Mouse (Mus musculus) CH12.LX (cell line): ENCODE measurements around the gene Fat3. TPM values are rescaled to one million over a fixed set of nuclear protein-coding genes. Genes with fewer than 3 reads are reported as not detected.

Experiments
- DNase-seq: peaks from one replicate; pipeline ENCODE4 v3.0.0-alpha.2; 2013; ENCODE audit errors: extremely low read depth
- H3K27ac ChIP-seq: 2 replicates; pipeline ENCODE4 v1.5.1; 2012; ENCODE audit warnings: low read depth, mild to moderate bottlenecking, control low read depth, moderate library complexity; ENCODE audit not compliant: insufficient read depth
- H3K27me3 ChIP-seq: replicated peaks from 2 replicates; pipeline ENCODE3; 2012; ENCODE audit warnings: inconsistent platforms
- H3K36me3 ChIP-seq, 2 experiments: replicated peaks in 1 of 2; 2 replicates each; pipeline versions ENCODE3 to v1.6.1; 2012; ENCODE audit warnings: inconsistent platforms in 1 of 2, low read length in 1 of 2, mild to moderate bottlenecking in 1 of 2, mixed read lengths in 1 of 2, moderate library complexity in 1 of 2; ENCODE audit not compliant: control insufficient read depth in 1 of 2, insufficient read depth in 1 of 2
- H3K4me1 ChIP-seq, 2 experiments: 2 replicates each; pipeline ENCODE4 v1.6.1; 2012; ENCODE audit warnings: inconsistent platforms in 1 of 2, moderate library complexity in 1 of 2; ENCODE audit not compliant: insufficient read depth in 2 of 2, control insufficient read depth in 1 of 2
- H3K4me2 ChIP-seq: 2 replicates; pipeline ENCODE4 v1.6.1; 2012; ENCODE audit warnings: low read depth, mild to moderate bottlenecking, control low read depth; ENCODE audit not compliant: poor library complexity, insufficient read depth, severe bottlenecking
- H3K4me3 ChIP-seq, 3 experiments: fragments of 150-350 bp in 1 of 3; sonication (generic) in 1 of 3; replicated peaks in 1 of 3; 2 replicates each; pipeline versions ENCODE3 to v1.5.1; 2011 to 2012; ENCODE audit warnings: low read depth in 2 of 3, low read length in 2 of 3, mild to moderate bottlenecking in 2 of 3, moderate library complexity in 2 of 3, control low read depth in 1 of 3, improper control_type of control experiment in 1 of 3, inconsistent platforms in 1 of 3, mixed read lengths in 1 of 3; ENCODE audit not compliant: poor library complexity in 1 of 3
- H3K79me2 ChIP-seq: replicated peaks from 2 replicates; pipeline ENCODE4 v1.6.1; 2012; ENCODE audit warnings: mild to moderate bottlenecking, moderate library complexity; ENCODE audit not compliant: control insufficient read depth, poor library complexity, insufficient read depth, severe bottlenecking; ENCODE audit errors: extremely low read depth
- H3K9ac ChIP-seq: 2 replicates; pipeline ENCODE4 v1.6.1; 2012; ENCODE audit warnings: low read depth, mild to moderate bottlenecking, control low read depth, moderate library complexity; ENCODE audit not compliant: insufficient read depth
- H3K9me3 ChIP-seq: replicated peaks from 2 replicates; pipeline ENCODE3; 2012; ENCODE audit warnings: low read length, inconsistent platforms, mixed read lengths
- BHLHE40 ChIP-seq: IDR thresholded peaks from 2 replicates; pipeline ENCODE4 v1.6.1; 2011; ENCODE audit warnings: mild to moderate bottlenecking, low read depth, low read length, improper control_type of control experiment
- CTCF ChIP-seq, 2 experiments: IDR thresholded peaks in 1 of 2; conservative IDR thresholded peaks in 1 of 2; 2 replicates each; pipeline ENCODE4 v1.5.1; 2011 to 2012; ENCODE audit warnings: low read depth in 2 of 2, low read length in 2 of 2, improper control_type of control experiment in 1 of 2, inconsistent platforms in 1 of 2, mild to moderate bottlenecking in 1 of 2, moderate library complexity in 1 of 2
- E2F4 ChIP-seq: IDR thresholded peaks from 2 replicates; pipeline ENCODE4 v1.6.1; 2011; ENCODE audit warnings: low read depth, low read length, improper control_type of control experiment; ENCODE audit not compliant: insufficient replicate concordance
- ELF1 ChIP-seq: IDR thresholded peaks from 2 replicates; pipeline ENCODE4 v1.6.1; 2014; ENCODE audit warnings: low read depth, mild to moderate bottlenecking, inconsistent platforms, low read length, improper control_type of control experiment
- EP300 ChIP-seq: IDR thresholded peaks from 2 replicates; pipeline ENCODE4 v1.6.1; 2011; ENCODE audit warnings: low read length, improper control_type of control experiment
- GABPA ChIP-seq: IDR thresholded peaks from 2 replicates; pipeline ENCODE4 v1.6.1; 2012; ENCODE audit warnings: low read depth, low read length, improper control_type of control experiment, inconsistent platforms; ENCODE audit not compliant: insufficient replicate concordance
- IRF4 ChIP-seq: IDR thresholded peaks from 2 replicates; pipeline ENCODE4 v1.6.1; 2014; ENCODE audit warnings: low read depth, mild to moderate bottlenecking, inconsistent platforms, low read length, improper control_type of control experiment
- MAX ChIP-seq: IDR thresholded peaks from 2 replicates; pipeline ENCODE4 v1.6.1; 2011; ENCODE audit warnings: low read length, improper control_type of control experiment
- MAZ ChIP-seq: IDR thresholded peaks from 2 replicates; pipeline ENCODE4 v1.6.1; 2012; ENCODE audit warnings: low read depth, mild to moderate bottlenecking, inconsistent platforms, low read length, improper control_type of control experiment, moderate library complexity
- NELFE ChIP-seq: IDR thresholded peaks from 2 replicates; pipeline ENCODE4 v1.6.1; 2011; ENCODE audit warnings: low read depth, low read length, improper control_type of control experiment
- PAX5 ChIP-seq: IDR thresholded peaks from 2 replicates; pipeline ENCODE4 v1.6.1; 2012; ENCODE audit warnings: low read length, inconsistent platforms, mixed read lengths
- POLR2A ChIP-seq: IDR thresholded peaks from 2 replicates; pipeline ENCODE4 v1.6.1; 2011; ENCODE audit warnings: low read depth, mild to moderate bottlenecking, improper control_type of control experiment, low read length
- POLR2AphosphoS2 ChIP-seq: IDR thresholded peaks from 2 replicates; pipeline ENCODE4 v1.6.1; 2011; ENCODE audit warnings: low read depth, low read length, improper control_type of control experiment
- RAD21 ChIP-seq: IDR thresholded peaks from 2 replicates; pipeline ENCODE4 v1.6.1; 2011; ENCODE audit warnings: low read depth, mild to moderate bottlenecking, low read length, improper control_type of control experiment, moderate library complexity
- RCOR1 ChIP-seq: conservative IDR thresholded peaks from 2 replicates; pipeline ENCODE4 v1.6.1; 2012; ENCODE audit warnings: low read depth, mild to moderate bottlenecking, inconsistent platforms, low read length, improper control_type of control experiment
- SIN3A ChIP-seq: IDR thresholded peaks from 2 replicates; pipeline ENCODE4 v1.6.1; 2012; ENCODE audit warnings: low read length, improper control_type of control experiment, inconsistent platforms
- SMC3 ChIP-seq: IDR thresholded peaks from 2 replicates; pipeline ENCODE4 v1.6.1; 2011; ENCODE audit warnings: low read depth, low read length, improper control_type of control experiment
- UBTF ChIP-seq: IDR thresholded peaks from 2 replicates; pipeline ENCODE4 v1.6.1; 2012; ENCODE audit warnings: low read depth, mild to moderate bottlenecking, inconsistent platforms, low read length, improper control_type of control experiment, moderate library complexity
- USF1 ChIP-seq: IDR thresholded peaks from 2 replicates; pipeline ENCODE4 v1.6.1; 2014; ENCODE audit warnings: low read depth, mild to moderate bottlenecking, inconsistent platforms, low read length, improper control_type of control experiment
- ZMIZ1 ChIP-seq: IDR thresholded peaks from 2 replicates; pipeline ENCODE4 v1.6.1; 2012; ENCODE audit warnings: low read depth, mild to moderate bottlenecking, inconsistent platforms, low read length, improper control_type of control experiment
- ZNF384 ChIP-seq: IDR thresholded peaks from 2 replicates; pipeline ENCODE4 v1.6.1; 2012; ENCODE audit warnings: low read depth, low read length, improper control_type of control experiment, inconsistent platforms
- dilution Hi-C: fragments of 300-500 bp; cut with MboI; formaldehyde crosslinking; loops from 2 replicates; pipeline ENCODE4 v1.14.3; 2020; ENCODE audit warnings: low sequenced_read_pairs; ENCODE audit not compliant: extremely low pct_unique_long_range_greater_than_20kb, extremely low pct_ligation_motif_present
- in situ Hi-C: fragments of 300-500 bp; cut with MboI; formaldehyde crosslinking; loops from 3 replicates; pipeline ENCODE4 v1.14.3; 2019; ENCODE audit warnings: low sequenced_read_pairs, low pct_ligation_motif_present, low pct_unique_long_range_greater_than_20kb, mixed read lengths
- polyA plus RNA-seq: library from polyadenylated mRNA; unstranded; fragments of >175 nt; gene quantifications from 2 replicates; pipeline ENCODE4 v1.2.1, GENCODE M21; 2012; ENCODE audit warnings: low read depth; ENCODE audit not compliant: insufficient read length
- total RNA-seq, 2 experiments: library from RNA; depleted of rRNA; stranded (reverse); fragments of 300-350 nt in 1 of 2; fragments of >200 nt in 1 of 2; gene quantifications; 2 replicates each; pipeline ENCODE4 v1.2.3; 2012 to 2014

The Fat3 gene
- total and polyA plus RNA-seq, 3 experiments: 0.03 to 0.07 TPM; not detected in 1

- Histone ChIP-seq H3K9me3 (no peaks in the 10 kb centered on the region), H3K79me2 (no peaks in the 10 kb centered on the region), H3K27me3 (no peaks in the 10 kb centered on the region), H3K4me3 (no peak overlapping the region), H3K36me3 (no peaks in the 10 kb centered on the region), H3K4me2 (no peak overlapping the region), H3K4me1 (peaks cover 0 to 3% of the 10 kb centered on the region in 2 experiments; a peak in 1 of 4 replicates), H3K27ac (no peak overlapping the region), H3K9ac (no peak overlapping the region)
- TF ChIP-seq SMC3 (no peak), RCOR1 (no peak), CTCF (conservative IDR thresholded peaks at IDR 0.05 in 1 of 2, IDR thresholded peaks at IDR 0.05 in 1 of 2; ENCODE audit: low read depth in 2 of 2, low read length in 2 of 2) (no peak), POLR2AphosphoS2 (no peak), SIN3A (no peak), PAX5 (no peak), NELFE (no peak), USF1 (no peak), IRF4 (no peak), ZMIZ1 (no peak), BHLHE40 (no peak), MAX (no peak), MAZ (no peak)
- in situ Hi-C loops (no loop called here), dilution Hi-C loops (no loop called here)
- DNase-seq: no peak
Observed at GRCm38 (mm10) chr9:16402815-16403214, 98.3 kb downstream of the Fat3 start.

GRCm38 (mm10) chr9:16398734-16399686 lies 102.1 kb downstream of the Fat3 start:
- Histone ChIP-seq H3K4me2 (no peak overlapping the region), H3K27me3 (no peaks in the 10 kb centered on the region), H3K9ac (no peak overlapping the region), H3K4me1 (no peaks in the 10 kb centered on the region), H3K9me3 (no peaks in the 10 kb centered on the region), H3K79me2 (no peaks in the 10 kb centered on the region), H3K4me3 (no peak overlapping the region), H3K36me3 (no peaks in the 10 kb centered on the region), H3K27ac (no peak overlapping the region)
- DNase-seq: no peak
- in situ Hi-C loops (no loop called here), dilution Hi-C loops (no loop called here)
- no peak for TF ChIP-seq ELF1
- TF ChIP-seq RCOR1: no peak
- TF ChIP-seq ZMIZ1: no peak
- TF ChIP-seq ZNF384: no peak
- no peak for TF ChIP-seq EP300
- TF ChIP-seq POLR2A: no peak
- TF ChIP-seq BHLHE40: no peak
- TF ChIP-seq GABPA: no peak
- no peak for TF ChIP-seq E2F4
- TF ChIP-seq UBTF: no peak
- no peak for TF ChIP-seq RAD21
